Mouse (Mus musculus) MEL (cell line): Measurements from ENCODE around the gene Srp54a. TPM values are rescaled to one million over a fixed set of nuclear protein-coding genes. Genes with fewer than 3 reads are reported as not detected.
"Not testable (repeated sequence)": the region's sequence is repeated elsewhere in the genome, so short reads cannot be mapped to it uniquely, and the experiment has no call there.

ENCODE experiments used
- DNase-seq: peaks from one replicate; pipeline ENCODE4 v3.0.0; 2011; ENCODE audit warnings: low read depth, low spot score
- H3K27ac ChIP-seq: 2 replicates; pipeline ENCODE4 v1.5.1; 2012; ENCODE audit warnings: low read depth, mild to moderate bottlenecking, control low read depth, low read length, moderate library complexity; ENCODE audit not compliant: control insufficient read depth
- H3K27me3 ChIP-seq, 2 experiments: fragments of 150-350 bp in 1 of 2; sonication (generic) in 1 of 2; 2 replicates each; pipeline ENCODE4 v1.6.1; 2012; ENCODE audit warnings: low read length in 2 of 2, mild to moderate bottlenecking in 2 of 2, improper control_type of control experiment in 1 of 2, moderate library complexity in 1 of 2; ENCODE audit not compliant: insufficient read depth in 2 of 2, control insufficient read depth in 1 of 2
- H3K36me3 ChIP-seq, 2 experiments: 2 replicates each; pipeline ENCODE4 v1.6.1; 2012 to 2014; ENCODE audit warnings: low read length in 2 of 2, improper control_type of control experiment in 1 of 2, inconsistent platforms in 1 of 2, mild to moderate bottlenecking in 1 of 2; ENCODE audit not compliant: insufficient read depth in 2 of 2, control insufficient read depth in 1 of 2
- H3K4me1 ChIP-seq, 2 experiments: fragments of 150-350 bp in 1 of 2; sonication (generic) in 1 of 2; 2 replicates each; pipeline ENCODE4 v1.6.1; 2012; ENCODE audit warnings: low read length in 2 of 2, improper control_type of control experiment in 1 of 2, mild to moderate bottlenecking in 1 of 2; ENCODE audit not compliant: insufficient read depth in 2 of 2, control insufficient read depth in 1 of 2
- H3K4me3 ChIP-seq, 2 experiments: fragments of 150-350 bp in 1 of 2; sonication (generic) in 1 of 2; 2 replicates each; pipeline ENCODE4 v1.5.1; 2012; ENCODE audit warnings: low read depth in 2 of 2, low read length in 2 of 2, mild to moderate bottlenecking in 2 of 2, moderate library complexity in 2 of 2, control low read depth in 1 of 2, improper control_type of control experiment in 1 of 2; ENCODE audit not compliant: control insufficient read depth in 1 of 2, insufficient read depth in 1 of 2
- H3K79me2 ChIP-seq: 2 replicates; pipeline ENCODE4 v1.6.1; 2012; ENCODE audit warnings: mild to moderate bottlenecking, low read length, moderate library complexity; ENCODE audit not compliant: control insufficient read depth, poor library complexity, insufficient read depth
- H3K9ac ChIP-seq: 2 replicates; pipeline ENCODE4 v1.6.1; 2012; ENCODE audit warnings: low read depth, mild to moderate bottlenecking, control low read depth, low read length, moderate library complexity; ENCODE audit not compliant: control insufficient read depth, poor library complexity, severe bottlenecking
- H3K9me3 ChIP-seq: fragments of 150-350 bp; sonication (generic); replicated peaks from 2 replicates; pipeline ENCODE4 v1.6.1; 2012; ENCODE audit warnings: mild to moderate bottlenecking, low read length, improper control_type of control experiment, moderate library complexity; ENCODE audit not compliant: insufficient read depth
- polyA plus RNA-seq, 2 experiments: library from polyadenylated mRNA; stranded (reverse) in 1 of 2; unstranded in 1 of 2; fragments of >175 nt in 1 of 2; fragments of >200 nt in 1 of 2; gene quantifications; 2 replicates each; pipeline versions ENCODE4 v1.2.1 to v1.2.4; 2012; ENCODE audit warnings: low replicate concordance in 2 of 2, low read depth in 1 of 2; ENCODE audit not compliant: insufficient read length in 2 of 2, insufficient read depth in 1 of 2, missing spikeins in 1 of 2
- total RNA-seq: library from RNA; depleted of rRNA; stranded (reverse); fragments of 300-350 nt; gene quantifications from 2 replicates; pipeline ENCODE4 v1.2.3, GENCODE M21; 2012; rRNA removed

The Srp54a gene
- total and polyA plus RNA-seq, 3 experiments: 39.4 to 405 (median 54.7) TPM

GRCm38 (mm10) chr12:55137859-55138258 is 57.8 kb downstream of the Srp54a start:
- H3K4me1 ChIP-seq, H3K79me2 ChIP-seq, H3K4me3 ChIP-seq, DNase-seq, H3K27me3 ChIP-seq, H3K9me3 ChIP-seq, H3K9ac ChIP-seq, H3K36me3 ChIP-seq, H3K27ac ChIP-seq: not testable (repeated sequence)

GRCm38 (mm10) chr12:55154559-55155448 is 74.7 kb downstream of the Srp54a start, which contains the start of gene Srp54b:
TSS of gene Srp54b (plus strand) at chr12:55155104.
- H3K4me3 ChIP-seq, H3K27ac ChIP-seq, H3K79me2 ChIP-seq, H3K27me3 ChIP-seq, H3K9ac ChIP-seq, H3K9me3 ChIP-seq, DNase-seq, H3K36me3 ChIP-seq, H3K4me1 ChIP-seq: not testable (repeated sequence)

- H3K9ac ChIP-seq, H3K27ac ChIP-seq, H3K4me3 ChIP-seq: not testable (repeated sequence)
Observed at GRCm38 (mm10) chr12:55155449-55155783, 75.4 kb downstream of the Srp54a start.

More at GRCm38 (mm10) chr12:55155449-55155783, 75.4 kb downstream of the Srp54a start:
- H3K9me3 ChIP-seq, H3K27me3 ChIP-seq, DNase-seq, H3K4me1 ChIP-seq, H3K79me2 ChIP-seq, H3K36me3 ChIP-seq: not testable (repeated sequence)

Other genes with a start within 250 kb of the Srp54a start
- gene Cfl2, start 217.4 kb upstream of the Srp54a start, total RNA-seq: 5.3 and 5.7 TPM in 2 replicates
- gene Cfl2, start 217.4 kb upstream of the Srp54a start, polyA plus RNA-seq: 1 to 10 TPM in 1 of 2 experiments, not detected in 1; 8.8 TPM
- not detected in 2 replicates for gene Gm20403, start 93.7 kb upstream of the Srp54a start, total RNA-seq
- gene Gm20403, start 93.7 kb upstream of the Srp54a start, polyA plus RNA-seq: not detected
- 44.6 and 46.0 TPM in 2 replicates for gene Baz1a, start 65.9 kb upstream of the Srp54a start, total RNA-seq
- 100 to 1,000 TPM in 1 of 2 experiments, 10 to 100 TPM in 1; 39.8 to 203 TPM for gene Baz1a, start 65.9 kb upstream of the Srp54a start, polyA plus RNA-seq
- gene 2700097O09Rik, start 152 bp upstream of the Srp54a start, total RNA-seq: 16.9 and 18.3 TPM in 2 replicates
- gene 2700097O09Rik, start 152 bp upstream of the Srp54a start, polyA plus RNA-seq: 10 to 100 TPM in 1 of 2 experiments, not detected in 1; 14.6 TPM
- gene Fam177a, start 44.2 kb downstream of the Srp54a start, total RNA-seq: 6.0 and 6.4 TPM in 2 replicates
- not detected for gene Fam177a, start 44.2 kb downstream of the Srp54a start, polyA plus RNA-seq
- 103 and 110 TPM in 2 replicates for gene Srp54b, start 74.8 kb downstream of the Srp54a start, total RNA-seq
- gene Srp54b, start 74.8 kb downstream of the Srp54a start, polyA plus RNA-seq: 10 to 100 TPM in 1 of 2 experiments, not detected in 1; 85.8 TPM
- gene 1700047I17Rik2, start 119.3 kb downstream of the Srp54a start, total RNA-seq: not detected in 2 replicates
- 1 to 10 TPM in 1 of 2 experiments, not detected in 1; 9.6 TPM for gene 1700047I17Rik2, start 119.3 kb downstream of the Srp54a start, polyA plus RNA-seq
- 59.2 and 60.0 TPM in 2 replicates for gene Srp54c, start 149.9 kb downstream of the Srp54a start, total RNA-seq
- 10 to 100 TPM in 1 of 2 experiments, not detected in 1; 61.2 TPM for gene Srp54c, start 149.9 kb downstream of the Srp54a start, polyA plus RNA-seq
- 21.4 and 26.2 TPM in 2 replicates for gene 1110008L16Rik, start 219.3 kb downstream of the Srp54a start, total RNA-seq
- 10 to 100 TPM in 1 of 2 experiments, not detected in 1; 24.9 TPM for gene 1110008L16Rik, start 219.3 kb downstream of the Srp54a start, polyA plus RNA-seq
- 10.9 and 12.6 TPM in 2 replicates for gene Ppp2r3c, start 222.7 kb downstream of the Srp54a start, total RNA-seq
- gene Ppp2r3c, start 222.7 kb downstream of the Srp54a start, polyA plus RNA-seq: 10 to 100 TPM in 1 of 2 experiments, not detected in 1; 12.3 TPM